Mouse (Mus musculus) cerebellum, adult 2 months (tissue): ENCODE data around the gene Fras1.

Source experiments
- CTCF ChIP-seq: fragments of 200-500 bp; IDR thresholded peaks from 2 replicates; pipeline ENCODE4 v1.5.1; 2011; ENCODE audit warnings: low read depth, mild to moderate bottlenecking, control low read depth, low read length, moderate library complexity, borderline replicate concordance; ENCODE audit not compliant: insufficient read depth
- POLR2A ChIP-seq: fragments of 200-500 bp; IDR thresholded peaks from 2 replicates; pipeline ENCODE4 v1.6.1; 2011; ENCODE audit warnings: low read length, control low read depth, borderline replicate concordance; ENCODE audit not compliant: insufficient read depth

DNA sequence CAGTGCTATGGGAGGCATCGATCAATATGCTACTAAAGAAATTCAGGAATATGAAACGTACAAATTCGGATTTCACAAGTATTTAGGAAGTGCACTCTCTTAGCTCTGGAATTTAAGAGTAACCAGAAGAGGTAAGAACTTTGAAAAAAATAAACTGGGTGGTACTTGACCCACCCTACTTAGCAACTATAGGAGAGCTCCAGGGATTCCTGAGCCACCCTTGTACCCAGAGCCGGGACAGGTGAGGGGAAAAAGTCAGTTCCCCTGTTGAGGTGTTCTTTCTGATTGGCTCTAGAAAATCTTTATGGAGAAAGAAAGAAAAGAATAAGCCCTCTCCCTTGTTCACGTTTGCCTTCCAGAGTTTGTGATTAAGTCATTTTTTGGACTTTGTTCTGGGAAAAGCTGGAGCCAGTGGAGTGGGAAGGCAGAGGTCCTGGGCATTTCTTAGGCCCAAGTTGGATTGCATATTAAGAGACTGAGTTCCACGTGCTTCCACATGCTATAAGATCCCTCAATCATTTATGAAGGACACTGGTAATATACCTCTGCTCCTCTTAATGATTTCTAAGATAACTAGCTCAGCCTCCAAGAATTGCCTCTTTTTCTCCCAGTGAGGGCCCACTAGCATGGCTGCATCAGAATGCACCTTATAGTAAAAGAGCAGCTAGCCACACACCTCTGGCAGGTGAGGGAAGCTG is 265.6 kb downstream of the Fras1 start:
- TF ChIP-seq POLR2A (no peak), CTCF (no peak)
